Mouse (Mus musculus): ENCODE data around the gene Igsf8.
A peak's percentile ranks its signal among the peaks of the same experiment; 100 is the strongest.
"Not testable (repeated sequence)": the region's sequence is repeated elsewhere in the genome, so short reads cannot be mapped to it uniquely, and the experiment has no call there.

The Igsf8 gene

GRCm38 (mm10) chr1:172261477-172262078 lies at the start of gene Igsf8:
Gene Igsf8, plus strand, starts transcription at chr1:172261641.
- no peak for DNase-seq (ENCODE audit: low spot score in 2 of 2)

- DNase-seq (ENCODE audit: low spot score in 2 of 2), result no peak
Observed at GRCm38 (mm10) chr1:172212776-172213175, 48.7 kb upstream of the Igsf8 start.

- DNase-seq (ENCODE audit: low spot score in 2 of 2), result no peak
Observed at GRCm38 (mm10) chr1:172213771-172214170, 47.7 kb upstream of the Igsf8 start.

- DNase-seq (ENCODE audit: low spot score in 2 of 2), result no peak
Observed at GRCm38 (mm10) chr1:172214748-172215147, 46.7 kb upstream of the Igsf8 start.

- DNase-seq (ENCODE audit: low spot score in 2 of 2), result peak; percentile 84 to 93
Observed at GRCm38 (mm10) chr1:172217148-172217547, 44.3 kb upstream of the Igsf8 start.

- DNase-seq (ENCODE audit: low spot score in 2 of 2), result no peak
Observed at GRCm38 (mm10) chr1:172218164-172218910, 43.1 kb upstream of the Igsf8 start.

GRCm38 (mm10) chr1:172219451-172220406 lies 41.7 kb upstream of the Igsf8 start, which contains the start of gene Casq1:
Gene Casq1, minus strand, starts transcription at chr1:172219868.
- DNase-seq (ENCODE audit: low spot score in 2 of 2), result no peak

- no peak for DNase-seq (ENCODE audit: low spot score in 2 of 2)
Observed at GRCm38 (mm10) chr1:172220414-172220813, 41.0 kb upstream of the Igsf8 start.

- DNase-seq (ENCODE audit: low spot score in 2 of 2), result no peak
Observed at GRCm38 (mm10) chr1:172221297-172222063, 40.0 kb upstream of the Igsf8 start.

GRCm38 (mm10) chr1:172228209-172228608 lies 33.2 kb upstream of the Igsf8 start:
- DNase-seq (ENCODE audit: low spot score in 2 of 2), result no peak

- DNase-seq (ENCODE audit: low spot score in 2 of 2), result no peak
Observed at GRCm38 (mm10) chr1:172229215-172229614, 32.2 kb upstream of the Igsf8 start.

GRCm38 (mm10) chr1:172240945-172241708 lies 20.3 kb upstream of the Igsf8 start:
- no peak for DNase-seq (ENCODE audit: low spot score in 2 of 2)

- no peak for DNase-seq (ENCODE audit: low spot score in 2 of 2)
Observed at GRCm38 (mm10) chr1:172242401-172242800, 19.0 kb upstream of the Igsf8 start.

- DNase-seq (ENCODE audit: low spot score in 2 of 2), result no peak
Observed at GRCm38 (mm10) chr1:172243547-172244205, 17.8 kb upstream of the Igsf8 start.

- not testable (repeated sequence) for DNase-seq (ENCODE audit: low spot score in 2 of 2)
Observed at GRCm38 (mm10) chr1:172244645-172245044, 16.8 kb upstream of the Igsf8 start.

GRCm38 (mm10) chr1:172247216-172247615 lies 14.2 kb upstream of the Igsf8 start:
- no peak for DNase-seq (ENCODE audit: low spot score in 2 of 2)

GRCm38 (mm10) chr1:172247679-172248078 lies 13.8 kb upstream of the Igsf8 start:
- DNase-seq (ENCODE audit: low spot score in 2 of 2), result peak; percentile 36 to 61

GRCm38 (mm10) chr1:172258314-172258713 lies 3.1 kb upstream of the Igsf8 start, which contains the start of gene Atp1a4:
Gene Atp1a4, minus strand, starts transcription at chr1:172258414.
- DNase-seq (ENCODE audit: low spot score in 2 of 2), result no peak

GRCm38 (mm10) chr1:172271208-172271607 lies 9.8 kb downstream of the Igsf8 start:
- DNase-seq (ENCODE audit: low spot score in 2 of 2), result no peak

- DNase-seq (ENCODE audit: low spot score in 2 of 2), result no peak
Observed at GRCm38 (mm10) chr1:172271765-172272164, 10.3 kb downstream of the Igsf8 start.

Data from thymus, postnatal 10 days (tissue).